Mouse (Mus musculus) embryonic fibroblast, embryonic 13.5 days (primary cell): ENCODE data around the gene Psmc1.

ENCODE experiments used
- CTCF ChIP-seq: IDR thresholded peaks from 2 replicates; pipeline ENCODE4 v1.5.1; 2011; ENCODE audit warnings: mild to moderate bottlenecking, control low read depth, low read length, moderate library complexity, borderline replicate concordance; ENCODE audit not compliant: insufficient read depth
- POLR2A ChIP-seq: IDR thresholded peaks from 2 replicates; pipeline ENCODE4 v1.6.1; 2011; ENCODE audit warnings: low read depth, mild to moderate bottlenecking, control low read depth, low read length, moderate library complexity

DNA sequence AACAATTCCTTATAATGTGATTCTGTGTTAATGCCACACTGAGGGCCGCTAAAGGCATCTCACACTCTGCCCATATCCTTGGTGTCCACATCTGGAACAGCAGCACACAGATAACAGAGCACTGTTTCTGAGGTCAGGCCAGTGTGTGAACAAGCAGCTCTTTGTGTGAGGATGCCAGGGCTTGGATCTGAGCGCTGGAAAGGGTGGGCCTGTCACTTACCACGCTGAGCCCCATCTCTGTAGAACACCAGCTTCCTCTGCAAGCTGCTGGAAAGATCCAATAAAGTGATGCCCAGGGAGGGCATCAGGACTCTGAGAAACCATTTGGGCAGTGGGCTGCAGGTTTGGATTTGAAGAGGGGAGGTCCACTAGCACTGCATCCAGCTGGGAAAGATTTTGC, 44.8 kb upstream of the Psmc1 start:
- no peak for TF ChIP-seq CTCF
- TF ChIP-seq POLR2A: no peak
